Mouse (Mus musculus) megakaryocyte progenitor cell, adult 5-6 weeks (primary cell): ENCODE measurements around the gene Chchd4. TPM values are rescaled to one million over a fixed set of nuclear protein-coding genes. Genes with fewer than 3 reads are reported as not detected.
A peak's percentile ranks its signal among the peaks of the same experiment; 100 is the strongest.

Experiments used
- ATAC-seq: replicated peaks from 2 replicates; pipeline ENCODE4 v1.8.0; 2016; ENCODE audit warnings: mild to moderate bottlenecking, moderate TSS enrichment, inconsistent platforms; ENCODE audit not compliant: poor library complexity
- total RNA-seq, 2 experiments: library from RNA; stranded (forward) in 1 of 2; stranded (reverse) in 1 of 2; fragments of 157-497, 149-512 nt in 1 of 2; fragments of 200-1000 nt in 1 of 2; gene quantifications; 2 replicates each; pipeline versions ENCODE4 v1.2.3 to v1.2.4; 2015 to 2017

The Chchd4 gene
- total RNA-seq (2015): 25.5 and 28.2 TPM in 2 replicates
- 24.3 TPM in 2 replicates for total RNA-seq (2017)

GRCm38 (mm10) chr6:91472868-91473804, at the start of gene Chchd4, which contains the start of gene Tmem43:
Gene Chchd4, minus strand, starts transcription at chr6:91473546.
Gene Tmem43, plus strand, starts transcription at chr6:91473703.
- peak; percentile 84 for ATAC-seq

DNA sequence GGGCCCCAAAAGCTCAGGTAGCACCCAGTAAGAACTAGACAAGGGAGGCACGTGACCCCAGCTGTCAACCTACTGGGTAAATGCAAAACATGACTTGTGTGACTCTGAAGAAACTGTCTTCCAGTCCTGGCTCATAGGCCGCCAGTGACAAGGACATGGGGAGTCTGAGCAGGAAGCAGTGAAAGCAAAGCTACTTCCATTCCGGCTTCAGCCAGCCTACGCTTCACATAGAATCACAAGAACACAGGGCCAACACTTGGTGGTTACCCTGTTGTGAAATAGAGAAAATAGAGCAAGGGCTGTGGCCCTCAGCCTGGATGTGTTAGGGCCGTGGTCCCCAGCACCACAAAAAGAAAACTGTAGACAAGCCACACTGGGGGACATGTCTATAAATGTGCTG, 49.5 kb upstream of the Chchd4 start:
- no peak for ATAC-seq

GRCm38 (mm10) chr6:91518454-91519020, 45.2 kb upstream of the Chchd4 start:
- no peak for ATAC-seq

- ATAC-seq: peak; percentile 96
These were observed 42.5 kb upstream of the Chchd4 start, which contains the start of the genes Xpc and Lsm3 for GRCm38 (mm10) chr6:91515545-91516449. Gene Xpc, minus strand, starts transcription at chr6:91515888. Gene Lsm3, plus strand, starts transcription at chr6:91515928.

GRCm38 (mm10) chr6:91514737-91515362, 41.5 kb upstream of the Chchd4 start:
- no peak for ATAC-seq

- no peak for ATAC-seq
These were observed 40.8 kb upstream of the Chchd4 start for GRCm38 (mm10) chr6:91514135-91514534.

GRCm38 (mm10) chr6:91510211-91510610, 36.9 kb upstream of the Chchd4 start:
- ATAC-seq: no peak

DNA sequence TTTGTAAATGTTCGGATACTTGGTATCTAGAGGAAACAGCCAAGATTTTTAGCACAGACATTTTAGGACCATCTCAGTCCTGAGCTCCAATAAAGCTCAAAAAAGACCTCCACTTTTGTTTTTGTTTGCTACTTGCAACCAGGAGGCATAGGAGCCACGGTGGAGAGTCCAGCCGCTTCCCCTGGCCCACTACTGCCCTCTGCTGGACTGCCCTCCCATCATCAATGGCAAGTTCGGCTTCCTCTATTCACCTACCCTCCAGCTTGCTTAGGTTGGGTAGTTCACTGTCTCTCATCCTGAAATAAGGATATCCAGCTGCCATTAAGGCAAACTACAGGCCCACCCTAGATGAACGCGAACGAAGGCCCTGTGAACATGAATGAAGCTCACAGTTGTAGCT, 36.0 kb upstream of the Chchd4 start:
- ATAC-seq: peak; percentile 71

- no peak for ATAC-seq
These were observed 34.7 kb upstream of the Chchd4 start for GRCm38 (mm10) chr6:91508041-91508440.

GRCm38 (mm10) chr6:91506036-91506435, 32.7 kb upstream of the Chchd4 start:
- peak; percentile 95 for ATAC-seq

GRCm38 (mm10) chr6:91503302-91503701, 30.0 kb upstream of the Chchd4 start:
- ATAC-seq: no peak

DNA sequence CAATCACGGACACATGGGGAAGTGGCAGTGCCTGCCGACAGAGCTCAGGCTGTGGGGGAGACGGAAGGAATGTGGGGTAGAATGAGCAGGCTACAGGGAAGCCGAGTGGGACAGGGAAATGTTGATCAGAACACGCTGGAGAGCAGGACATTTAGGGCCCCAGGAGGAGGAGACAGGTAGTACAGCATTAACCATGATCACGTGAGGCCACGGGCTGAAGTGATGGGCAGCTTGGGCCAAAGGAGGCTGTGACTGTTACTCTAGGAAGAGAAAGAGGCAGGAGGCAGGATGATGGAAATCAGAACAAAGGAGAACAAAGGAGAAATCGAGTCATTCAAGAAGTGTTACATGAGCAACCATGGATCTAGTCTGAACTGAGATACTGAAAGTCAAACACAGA, 21.2 kb upstream of the Chchd4 start:
- no peak for ATAC-seq

- peak; percentile 72 for ATAC-seq
These were observed 19.7 kb upstream of the Chchd4 start for GRCm38 (mm10) chr6:91493053-91493452.

GRCm38 (mm10) chr6:91491004-91491403, 17.7 kb upstream of the Chchd4 start:
- ATAC-seq: no peak

GRCm38 (mm10) chr6:91489872-91490271, 16.5 kb upstream of the Chchd4 start:
- no peak for ATAC-seq

- peak; percentile 71 for ATAC-seq
These were observed 15.3 kb upstream of the Chchd4 start for GRCm38 (mm10) chr6:91488496-91489212.

DNA sequence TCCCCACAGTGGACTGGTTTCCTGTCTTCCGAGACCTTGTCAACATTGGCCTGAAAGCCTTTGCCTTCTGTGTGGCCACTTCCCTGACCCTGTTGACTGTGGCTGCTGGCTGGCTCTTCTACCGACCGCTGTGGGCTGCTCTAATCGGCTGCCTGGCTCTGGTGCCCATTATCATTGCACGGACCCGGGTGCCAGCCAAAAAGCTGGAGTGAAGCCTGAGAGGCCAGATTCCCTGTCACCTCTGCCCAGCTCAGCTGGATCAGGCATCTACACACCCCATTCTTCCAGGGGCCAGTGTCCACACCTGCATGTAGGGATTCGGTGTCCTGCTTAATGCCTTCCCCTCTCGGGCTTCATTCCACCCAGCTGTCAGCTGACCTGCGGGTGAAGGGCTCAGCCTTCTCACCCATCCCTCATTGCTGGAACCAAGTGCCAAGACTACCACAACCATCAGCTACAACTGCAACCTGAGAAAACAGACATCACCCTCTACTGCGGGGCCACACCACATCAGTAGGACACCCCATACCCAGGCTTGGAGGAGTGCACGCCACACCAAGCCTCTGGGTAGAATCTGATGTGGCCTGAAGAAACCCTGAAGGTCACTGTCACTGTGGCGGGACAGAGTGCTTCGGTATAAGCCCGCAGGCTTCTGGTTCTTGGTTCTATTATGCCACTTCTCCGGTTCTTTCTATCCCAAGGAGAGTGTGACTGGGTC, 13.5 kb upstream of the Chchd4 start:
- no peak for ATAC-seq

DNA sequence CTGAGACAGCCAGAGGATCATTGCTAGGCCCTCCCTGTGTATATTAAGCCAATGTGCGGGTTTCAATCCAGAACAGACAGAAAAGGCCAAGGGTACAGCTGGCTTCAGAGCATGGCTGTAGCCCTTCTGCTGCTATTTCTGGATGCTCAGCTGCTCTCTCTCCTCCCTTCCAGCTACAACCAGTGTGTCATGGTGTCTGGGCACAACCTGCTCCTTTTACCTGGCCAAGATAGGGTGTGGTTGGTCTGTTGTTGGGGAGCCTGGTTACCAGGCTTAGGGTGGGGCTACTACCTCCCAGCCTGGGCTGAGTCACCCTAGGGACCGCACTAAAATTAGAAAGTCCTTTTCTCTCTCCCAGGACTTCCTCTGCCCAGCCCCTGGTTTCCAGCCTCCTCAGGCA, 10.0 kb upstream of the Chchd4 start:
- no peak for ATAC-seq

GRCm38 (mm10) chr6:91476541-91476940, 3.2 kb upstream of the Chchd4 start:
- no peak for ATAC-seq
